8 mouse cellular contexts compared by ENCODE assay signal in the genomic region with DNA sequence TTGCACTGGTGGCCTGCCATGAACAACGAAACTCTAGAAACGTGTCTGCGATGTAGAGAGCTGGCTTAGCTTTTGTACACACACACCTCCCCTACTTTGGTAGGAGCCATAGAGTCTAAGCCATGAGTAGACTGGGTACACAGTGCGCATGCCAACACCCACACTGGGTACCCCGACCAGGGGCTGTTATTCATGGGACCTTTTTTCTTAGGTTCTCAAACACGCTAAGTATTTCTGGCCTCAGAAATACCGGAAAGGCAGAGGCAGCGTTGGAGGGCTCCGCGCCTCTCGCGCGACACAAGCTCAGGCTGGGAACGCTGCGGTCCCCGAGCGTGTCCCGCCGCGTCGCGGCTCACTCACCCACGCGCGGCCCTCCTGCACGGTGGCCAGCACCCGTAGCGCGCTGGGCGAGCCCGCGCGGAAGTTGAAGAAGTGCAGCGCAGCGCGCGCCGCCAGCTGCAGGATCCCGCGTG. TPM values are rescaled to one million over a fixed set of nuclear protein-coding genes. Genes with fewer than 3 reads are reported as not detected.
A peak's percentile ranks its signal among the peaks of the same experiment; 100 is the strongest.
DNase-seq lines count a peak whose midpoint lies in the region; ATAC-seq and TF ChIP-seq lines count a peak whose summit lies in the region.

No protein-coding gene starts in this region.

- peak overlapping the region; percentile 100 for H3K4me2 ChIP-seq in kidney, embryonic 14.5 days (replicated peaks; ENCODE audit: low read depth, low read length)
- H3K4me2 ChIP-seq in midbrain, embryonic 12.5 days (replicated peaks), result peak overlapping the region; percentile 100

- H3K27ac ChIP-seq in kidney, embryonic 14.5 days (ENCODE audit: low read depth, low read length), result no peak overlapping the region
- no peak overlapping the region for H3K27ac ChIP-seq in midbrain, embryonic 12.5 days (replicated peaks)

- peak overlapping the region; percentile 62 for H3K9ac ChIP-seq in kidney, embryonic 14.5 days (ENCODE audit: low read depth, low read length)
- H3K9ac ChIP-seq in midbrain, embryonic 12.5 days (replicated peaks), result peak overlapping the region; percentile 73

- DNase-seq in kidney, adult 9 months, result no peak
- peak; percentile 41 for DNase-seq in brain, embryonic 14.5 days (ENCODE audit: low read depth)
- peak; percentile 15 to 41 for DNase-seq in left cerebral cortex, postnatal 36 days (ENCODE audit: low spot score in 2 of 2)
- no peak for DNase-seq in cerebellum, adult 8-10 months

- H3K36me3 ChIP-seq in kidney, embryonic 14.5 days (ENCODE audit: control insufficient read depth, insufficient read depth, low read length), result no peaks in the 10 kb centered on the region
- no peaks in the 10 kb centered on the region for H3K36me3 ChIP-seq in midbrain, embryonic 12.5 days

- H3K4me3 ChIP-seq in kidney, embryonic 14.5 days (ENCODE audit: low read length), result peak overlapping the region; percentile 61
- H3K4me3 ChIP-seq in midbrain, embryonic 12.5 days, result peak overlapping the region; percentile 65

- H3K9me3 ChIP-seq in kidney, embryonic 14.5 days (ENCODE audit: control insufficient read depth, low read length), result no peaks in the 10 kb centered on the region
- no peaks in the 10 kb centered on the region for H3K9me3 ChIP-seq in midbrain, embryonic 12.5 days

- intact Hi-C loops in left cerebral cortex, postnatal 36 days (cut with DNase I), result no loop called here

- H3K4me1 ChIP-seq in kidney, embryonic 14.5 days (ENCODE audit: control insufficient read depth, insufficient read depth, low read length), result 0 out of 2 replicates have a peak, but pooled peaks cover 3% of the 10 kb centered on the region
- H3K4me1 ChIP-seq in midbrain, embryonic 12.5 days, result peaks cover 11% of the 10 kb centered on the region

- 5% methylated on average over 40 of the region's 40 CpGs for whole genome bisulfite sequencing in kidney, embryonic 14.5 days
- 5% methylated on average over 40 of the region's 40 CpGs for WGBS in midbrain, embryonic 12.5 days

- peaks cover 24% of the 10 kb centered on the region for H3K27me3 ChIP-seq in kidney, embryonic 14.5 days (ENCODE audit: control insufficient read depth, insufficient read depth, low read length)
- H3K27me3 ChIP-seq in midbrain, embryonic 12.5 days, result peaks cover 51% of the 10 kb centered on the region

- TF ChIP-seq CTCF in brain, embryonic 14.5 days (IDR thresholded peaks at IDR 0.05; ENCODE audit: borderline replicate concordance, extremely low read depth, insufficient read depth, insufficient read length), result no peak

- peak; percentile 53; the same call in 1 of the 2 replicates for ATAC-seq in kidney, embryonic 14.5 days (ENCODE audit: low FRiP score, low TSS enrichment)
- peak; percentile 16 for ATAC-seq in granulocyte monocyte progenitor cell, adult 5-6 weeks (replicated peaks; ENCODE audit: poor library complexity, severe bottlenecking)
- peak; percentile 56 for ATAC-seq in midbrain, embryonic 12.5 days (ENCODE audit: low FRiP score, low read depth)
- no peak for ATAC-seq in CD4-positive, CD25-positive, alpha-beta regulatory T cell, adult 4 months

- no peak for TF ChIP-seq POLR2A in brain, embryonic 14.5 days (IDR thresholded peaks at IDR 0.05; ENCODE audit: borderline replicate concordance, extremely low read depth, insufficient read depth, insufficient read length, poor library complexity, severe bottlenecking)

RNA-seq across cellular contexts. Expression of a gene that starts 0.5 kb away (rescaled TPM):
- polyA plus RNA-seq in kidney, embryonic 14.5 days (2014; fragmentation: Nextera tagmentation; extraction: Ambion mirVana), result 3.1 and 3.4 TPM in 2 replicates
- 0.83 and 1.00 TPM in 2 replicates for polyA plus RNA-seq in brain, embryonic 14.5 days (2012; rRNA removed)
- not detected in 2 replicates for total RNA-seq in granulocyte monocyte progenitor cell, adult 5-6 weeks (2014; fragmentation: Nextera tagmentation)
- total RNA-seq in granulocyte monocyte progenitor cell, adult 5-6 weeks (2017), result 0.15 and 0.26 TPM in 2 replicates
- 1 to 10 TPM; 1.9 to 2.0 TPM for total RNA-seq in left cerebral cortex, postnatal 36 days (2021)
- 0.86 and 1.1 TPM in 2 replicates for polyA plus RNA-seq in midbrain, embryonic 12.5 days (2016; fragmentation: Nextera tagmentation; extraction: Ambion mirVana)
- polyA plus RNA-seq in CD4-positive, CD25-positive, alpha-beta regulatory T cell, adult 4 months (2017; shearing (Covaris generic)), result not detected

RNA-seq across cellular contexts. Expression of a gene that starts 51.1 kb away (rescaled TPM):
- polyA plus RNA-seq in kidney, embryonic 14.5 days (2014; fragmentation: Nextera tagmentation; extraction: Ambion mirVana), result 68.8 and 68.9 TPM in 2 replicates
- polyA plus RNA-seq in brain, embryonic 14.5 days (2012; rRNA removed), result 56.1 and 83.2 TPM in 2 replicates
- 37.1 and 43.1 TPM in 2 replicates for total RNA-seq in granulocyte monocyte progenitor cell, adult 5-6 weeks (2014; fragmentation: Nextera tagmentation)
- 15.1 and 22.8 TPM in 2 replicates for total RNA-seq in granulocyte monocyte progenitor cell, adult 5-6 weeks (2017)
- 10 to 100 TPM; 34.9 to 39.4 TPM for total RNA-seq in left cerebral cortex, postnatal 36 days (2021)
- polyA plus RNA-seq in midbrain, embryonic 12.5 days (2016; fragmentation: Nextera tagmentation; extraction: Ambion mirVana), result 88.8 and 93.2 TPM in 2 replicates
- 10 to 100 TPM; 63.5 to 64.4 TPM for polyA plus RNA-seq in CD4-positive, CD25-positive, alpha-beta regulatory T cell, adult 4 months (2017; shearing (Covaris generic))

Comparison
In these comparisons a context has a peak if more than half of its experiments do, and no peak if none do; other contexts are left out.
1. DNase-seq: peak in brain, embryonic 14.5 days (single experiment) and left cerebral cortex, postnatal 36 days (2 of 2); none in kidney, adult 9 months (single experiment) and cerebellum, adult 8-10 months (single experiment).